Mouse (Mus musculus) CD8-positive naive resting alpha-beta T cell, adult 57 days (primary cell): Measurements from ENCODE around the gene Rpl6. TPM values are rescaled to one million over a fixed set of nuclear protein-coding genes. Genes with fewer than 3 reads are reported as not detected.

Experiments
- total RNA-seq: library from RNA; stranded (reverse); gene quantifications from one replicate; pipeline ENCODE4 v1.2.4, GENCODE M21; 2023

The Rpl6 gene
- 2,301 TPM for total RNA-seq

DNA sequence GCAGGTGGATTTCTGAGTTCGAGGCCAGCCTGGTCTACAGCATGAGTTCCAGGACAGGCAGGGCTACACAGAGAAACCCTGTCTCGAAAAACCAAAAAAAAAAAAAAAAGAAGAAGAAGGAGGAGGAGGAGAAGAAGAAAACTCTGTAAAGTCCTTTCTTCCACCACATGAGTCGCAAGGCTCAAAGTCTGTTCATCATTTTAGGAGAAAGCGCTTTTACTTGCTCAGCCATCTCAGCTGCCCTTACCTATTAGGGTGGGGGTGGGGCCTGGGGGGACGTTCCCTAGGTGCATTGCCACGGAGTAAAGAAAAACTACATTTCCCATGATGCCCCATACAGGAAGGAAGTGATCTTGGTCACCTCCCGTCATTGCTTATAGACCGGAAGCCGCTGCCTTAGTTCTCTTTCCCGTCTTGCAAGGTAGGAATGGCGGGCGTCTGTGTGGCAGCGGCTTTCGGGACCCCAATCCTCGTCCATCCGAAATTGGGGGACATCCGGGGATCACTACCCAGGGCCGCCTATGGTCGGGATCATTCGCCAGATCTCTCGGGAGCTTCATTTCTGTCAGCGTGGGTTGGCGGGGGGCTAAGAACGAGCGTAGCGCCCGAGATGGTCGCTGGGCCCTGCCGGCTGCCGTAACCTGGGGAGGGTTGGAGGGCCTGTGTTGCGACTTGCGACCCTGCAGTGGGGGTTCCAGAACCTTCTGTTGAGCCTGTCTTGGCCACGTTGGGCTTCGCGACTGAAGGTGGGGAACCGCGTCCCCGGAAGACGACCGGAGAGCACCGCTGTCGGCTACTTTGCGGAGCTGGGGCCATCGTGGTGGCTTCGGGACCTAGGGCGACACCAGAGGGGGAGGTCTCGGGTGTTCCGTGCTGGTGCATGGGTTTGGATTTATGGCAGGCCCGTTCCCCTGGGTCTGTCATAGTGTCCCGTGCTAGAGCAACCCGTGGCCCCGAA lies at the start of gene Rpl6:
TSS of gene Rpl6 (plus strand) at position 350 of the 958 bp plus-strand sequence.

GRCm38 (mm10) chr5:121190836-121191583 lies 13.3 kb upstream of the Rpl6 start, which contains the start of gene Ptpn11:
TSS of gene Ptpn11 (minus strand) at chr5:121191397.

DNA sequence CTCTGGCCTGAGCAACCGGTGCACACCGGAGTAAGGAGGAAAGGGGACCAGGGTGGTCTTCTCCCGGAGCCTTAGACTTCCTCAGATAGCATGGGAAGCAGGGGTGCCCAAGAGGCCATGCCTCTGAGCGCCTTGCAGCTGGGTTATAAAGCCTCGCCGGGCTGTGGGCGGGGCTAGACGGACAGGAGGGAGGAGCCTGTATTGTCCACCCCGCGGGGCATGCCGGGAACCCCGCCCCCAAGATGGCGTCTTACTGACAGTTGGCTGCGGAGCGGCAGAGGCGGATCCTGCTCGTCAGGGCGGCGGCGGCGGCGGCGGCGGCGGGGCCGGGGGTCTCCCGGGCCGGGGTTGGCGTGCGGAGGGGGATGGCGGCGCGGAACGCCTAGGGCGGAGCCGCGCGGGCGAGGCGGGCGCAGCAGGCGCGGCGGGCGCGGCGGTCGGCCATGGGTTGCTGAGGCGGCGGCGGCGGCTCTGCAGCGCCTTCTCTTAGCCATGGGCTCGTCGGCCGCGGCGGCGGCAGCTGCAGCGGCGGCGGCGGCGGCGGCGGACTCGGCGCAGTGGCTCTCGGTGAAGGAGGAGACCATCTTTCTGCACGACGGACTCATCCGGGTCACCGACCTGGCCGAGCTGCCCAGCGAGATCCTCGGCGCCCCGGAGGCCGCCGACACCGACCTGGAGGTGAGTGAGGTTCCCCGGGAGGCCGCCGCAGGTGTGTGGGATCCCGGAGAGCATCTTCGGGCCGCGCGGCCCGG lies 15.9 kb downstream of the Rpl6 start, which contains the start of gene Hectd4:
TSS of gene Hectd4 (plus strand) at position 240 of the 752 bp plus-strand sequence.

Other genes starting within 250 kb of the Rpl6 start
- gene Rph3a, start 194.4 kb upstream of the Rpl6 start, total RNA-seq = not detected
- gene Ptpn11, start 13.1 kb upstream of the Rpl6 start, total RNA-seq = 33.9 TPM
- gene Hectd4, start 15.7 kb downstream of the Rpl6 start, total RNA-seq = 57.4 TPM
- 59.1 TPM for gene Trafd1, start 181.2 kb downstream of the Rpl6 start, total RNA-seq
- 47.3 TPM for gene Naa25, start 193.5 kb downstream of the Rpl6 start, total RNA-seq
- 0.86 TPM for gene Tmem116, start 247.4 kb downstream of the Rpl6 start, total RNA-seq
- gene Erp29, start 248.0 kb downstream of the Rpl6 start, total RNA-seq = 71.5 TPM